Mouse (Mus musculus): ENCODE results near the gene Xpr1. TPM values are rescaled to one million over a fixed set of nuclear protein-coding genes. Genes with fewer than 3 reads are reported as not detected.

Xpr1 gene
- polyA plus RNA-seq, 1 experiment from 2014 or later, result 6.7 TPM

GRCm38 (mm10) chr1:155439551-155439950 lies 22.3 kb upstream of the Xpr1 start:
- ATAC-seq, result no peak
- Histone ChIP-seq H3K4me3 (ENCODE audit: low read length) (no peak overlapping the region), H3K9me3 (ENCODE audit: control insufficient read depth, low read length) (no peaks in the 10 kb centered on the region), H3K4me1 (ENCODE audit: control insufficient read depth, insufficient read depth, low read length) (no peaks in the 10 kb centered on the region; the same call in 1 of the 2 replicates), H3K27ac (ENCODE audit: low read length) (no peak overlapping the region), H3K4me2 (ENCODE audit: low read depth, low read length) (no peak overlapping the region), H3K9ac (ENCODE audit: low read depth, low read length) (no peak overlapping the region), H3K27me3 (replicated peaks; ENCODE audit: control insufficient read depth, insufficient read depth, low read length) (no peaks in the 10 kb centered on the region), H3K36me3 (ENCODE audit: control insufficient read depth, insufficient read depth, low read length) (no peaks in the 10 kb centered on the region)
- WGBS, result 39% methylated on average over 7 of the region's 7 CpGs

- Histone ChIP-seq H3K9me3 (ENCODE audit: control insufficient read depth, low read length) (no peaks in the 10 kb centered on the region), H3K4me3 (ENCODE audit: low read length) (no peak overlapping the region), H3K36me3 (ENCODE audit: control insufficient read depth, insufficient read depth, low read length) (no peaks in the 10 kb centered on the region), H3K4me1 (ENCODE audit: control insufficient read depth, insufficient read depth, low read length) (no peaks in the 10 kb centered on the region; the same call in 1 of the 2 replicates), H3K27ac (ENCODE audit: low read length) (no peak overlapping the region), H3K27me3 (replicated peaks; ENCODE audit: control insufficient read depth, insufficient read depth, low read length) (no peaks in the 10 kb centered on the region), H3K9ac (ENCODE audit: low read depth, low read length) (no peak overlapping the region), H3K4me2 (ENCODE audit: low read depth, low read length) (0 out of 2 replicates have a peak overlapping the region, but pooled peaks have one; percentile 1)
- peak; percentile 92 for ATAC-seq
- 28% methylated on average over 3 of the region's 3 CpGs for WGBS
These were observed 21.3 kb upstream of the Xpr1 start for GRCm38 (mm10) chr1:155438525-155438924.

- Histone ChIP-seq H3K9me3 (ENCODE audit: control insufficient read depth, low read length) (no peaks in the 10 kb centered on the region), H3K27me3 (replicated peaks; ENCODE audit: control insufficient read depth, insufficient read depth, low read length) (no peaks in the 10 kb centered on the region), H3K4me2 (ENCODE audit: low read depth, low read length) (no peak overlapping the region), H3K36me3 (ENCODE audit: control insufficient read depth, insufficient read depth, low read length) (no peaks in the 10 kb centered on the region), H3K4me3 (ENCODE audit: low read length) (no peak overlapping the region), H3K9ac (ENCODE audit: low read depth, low read length) (no peak overlapping the region), H3K4me1 (ENCODE audit: control insufficient read depth, insufficient read depth, low read length) (no peaks in the 10 kb centered on the region), H3K27ac (ENCODE audit: low read length) (no peak overlapping the region)
- ATAC-seq, result no peak
- WGBS, result 90% methylated on average over 7 of the region's 7 CpGs
These were observed 12.1 kb upstream of the Xpr1 start for GRCm38 (mm10) chr1:155429304-155429703.

GRCm38 (mm10) chr1:155427126-155427865 lies 10.1 kb upstream of the Xpr1 start:
- Histone ChIP-seq H3K27me3 (replicated peaks; ENCODE audit: control insufficient read depth, insufficient read depth, low read length) (no peaks in the 10 kb centered on the region), H3K9ac (ENCODE audit: low read depth, low read length) (no peak overlapping the region), H3K4me3 (ENCODE audit: low read length) (no peak overlapping the region), H3K36me3 (ENCODE audit: control insufficient read depth, insufficient read depth, low read length) (no peaks in the 10 kb centered on the region), H3K4me2 (ENCODE audit: low read depth, low read length) (no peak overlapping the region), H3K27ac (ENCODE audit: low read length) (no peak overlapping the region), H3K9me3 (ENCODE audit: control insufficient read depth, low read length) (no peaks in the 10 kb centered on the region), H3K4me1 (ENCODE audit: control insufficient read depth, insufficient read depth, low read length) (no peaks in the 10 kb centered on the region)
- 74% methylated on average over 6 of the region's 6 CpGs for WGBS
- no peak for ATAC-seq

GRCm38 (mm10) chr1:155425743-155426315 lies 8.6 kb upstream of the Xpr1 start:
- no peak overlapping the region for H3K27ac ChIP-seq (ENCODE audit: low read length)
- H3K4me2 ChIP-seq (ENCODE audit: low read depth, low read length), result no peak overlapping the region
- H3K4me3 ChIP-seq (ENCODE audit: low read length), result no peak overlapping the region
- H3K27me3 ChIP-seq (replicated peaks; ENCODE audit: control insufficient read depth, insufficient read depth, low read length), result no peaks in the 10 kb centered on the region
- H3K9ac ChIP-seq (ENCODE audit: low read depth, low read length), result no peak overlapping the region
- WGBS, result 43% methylated on average over 6 of the region's 6 CpGs
- H3K9me3 ChIP-seq (ENCODE audit: control insufficient read depth, low read length), result no peaks in the 10 kb centered on the region
- no peaks in the 10 kb centered on the region for H3K36me3 ChIP-seq (ENCODE audit: control insufficient read depth, insufficient read depth, low read length)
- H3K4me1 ChIP-seq (ENCODE audit: control insufficient read depth, insufficient read depth, low read length), result no peaks in the 10 kb centered on the region
- ATAC-seq, result no peak

- Histone ChIP-seq H3K9me3 (ENCODE audit: control insufficient read depth, low read length) (no peaks in the 10 kb centered on the region), H3K4me2 (ENCODE audit: low read depth, low read length) (no peak overlapping the region), H3K36me3 (ENCODE audit: control insufficient read depth, insufficient read depth, low read length) (no peaks in the 10 kb centered on the region), H3K9ac (ENCODE audit: low read depth, low read length) (no peak overlapping the region), H3K4me1 (ENCODE audit: control insufficient read depth, insufficient read depth, low read length) (no peaks in the 10 kb centered on the region), H3K4me3 (ENCODE audit: low read length) (no peak overlapping the region), H3K27me3 (replicated peaks; ENCODE audit: control insufficient read depth, insufficient read depth, low read length) (no peaks in the 10 kb centered on the region), H3K27ac (ENCODE audit: low read length) (no peak overlapping the region)
- 80% methylated on average over 5 of the region's 5 CpGs for WGBS
- no peak for ATAC-seq
These were observed 8.1 kb upstream of the Xpr1 start for GRCm38 (mm10) chr1:155425285-155425684.

GRCm38 (mm10) chr1:155423801-155424200 lies 6.6 kb upstream of the Xpr1 start:
- no peaks in the 10 kb centered on the region for H3K27me3 ChIP-seq (replicated peaks; ENCODE audit: control insufficient read depth, insufficient read depth, low read length)
- no peaks in the 10 kb centered on the region for H3K4me1 ChIP-seq (ENCODE audit: control insufficient read depth, insufficient read depth, low read length)
- H3K27ac ChIP-seq (ENCODE audit: low read length), result no peak overlapping the region
- ATAC-seq, result no peak
- H3K4me3 ChIP-seq (ENCODE audit: low read length), result no peak overlapping the region
- no peak overlapping the region for H3K4me2 ChIP-seq (ENCODE audit: low read depth, low read length)
- WGBS, result 67% methylated on average over 4 of the region's 4 CpGs
- H3K9me3 ChIP-seq (ENCODE audit: control insufficient read depth, low read length), result no peaks in the 10 kb centered on the region
- no peaks in the 10 kb centered on the region for H3K36me3 ChIP-seq (ENCODE audit: control insufficient read depth, insufficient read depth, low read length)
- H3K9ac ChIP-seq (ENCODE audit: low read depth, low read length), result no peak overlapping the region

- H3K4me1 ChIP-seq (ENCODE audit: control insufficient read depth, insufficient read depth, low read length), result no peaks in the 10 kb centered on the region
- H3K36me3 ChIP-seq (ENCODE audit: control insufficient read depth, insufficient read depth, low read length), result no peaks in the 10 kb centered on the region
- H3K27ac ChIP-seq (ENCODE audit: low read length), result no peak overlapping the region
- H3K4me3 ChIP-seq (ENCODE audit: low read length), result no peak overlapping the region
- H3K9me3 ChIP-seq (ENCODE audit: control insufficient read depth, low read length), result no peaks in the 10 kb centered on the region
- H3K9ac ChIP-seq (ENCODE audit: low read depth, low read length), result no peak overlapping the region
- peak; percentile 65 for ATAC-seq
- WGBS, result 66% methylated on average over 7 of the region's 7 CpGs
- no peaks in the 10 kb centered on the region for H3K27me3 ChIP-seq (replicated peaks; ENCODE audit: control insufficient read depth, insufficient read depth, low read length)
- H3K4me2 ChIP-seq (ENCODE audit: low read depth, low read length), result no peak overlapping the region
These were observed 4.8 kb upstream of the Xpr1 start for GRCm38 (mm10) chr1:155422022-155422421.

- no peaks in the 10 kb centered on the region for H3K36me3 ChIP-seq (ENCODE audit: control insufficient read depth, insufficient read depth, low read length)
- H3K9me3 ChIP-seq (ENCODE audit: control insufficient read depth, low read length), result no peaks in the 10 kb centered on the region
- peak overlapping the region; percentile 76 for H3K4me2 ChIP-seq (ENCODE audit: low read depth, low read length)
- H3K27ac ChIP-seq (ENCODE audit: low read length), result peak overlapping the region; percentile 86
- ATAC-seq, result no peak
- WGBS, result 3% methylated on average over 6 of the region's 6 CpGs
- H3K9ac ChIP-seq (ENCODE audit: low read depth, low read length), result peak overlapping the region; percentile 80
- peak overlapping the region; percentile 85 for H3K4me3 ChIP-seq (ENCODE audit: low read length)
- no peaks in the 10 kb centered on the region for H3K27me3 ChIP-seq (replicated peaks; ENCODE audit: control insufficient read depth, insufficient read depth, low read length)
- no peaks in the 10 kb centered on the region for H3K4me1 ChIP-seq (ENCODE audit: control insufficient read depth, insufficient read depth, low read length)
These were observed 991 bp downstream of the Xpr1 start for GRCm38 (mm10) chr1:155416147-155416700.
